Mouse (Mus musculus) embryonic facial prominence, embryonic 10.5 days (tissue): ENCODE data around the gene Vps41. TPM values are rescaled to one million over a fixed set of nuclear protein-coding genes. Genes with fewer than 3 reads are reported as not detected.

Source experiments
- DNase-seq: peaks from one replicate; pipeline ENCODE4 v3.0.0-alpha.2; 2017; ENCODE audit warnings: low spot score
- H3K27ac ChIP-seq: fragments of 300-500 bp; sonication (generic); replicated peaks from 2 replicates; pipeline ENCODE4 v1.5.1; 2016; ENCODE audit warnings: mild to moderate bottlenecking
- H3K27me3 ChIP-seq: fragments of 300-500 bp; sonication (generic); replicated peaks from 2 replicates; pipeline ENCODE4 v1.6.1; 2016; ENCODE audit warnings: low read depth, mild to moderate bottlenecking; ENCODE audit not compliant: poor library complexity, severe bottlenecking
- H3K36me3 ChIP-seq: fragments of 300-500 bp; sonication (generic); replicated peaks from 2 replicates; pipeline ENCODE4 v1.6.1; 2016; ENCODE audit warnings: mild to moderate bottlenecking, moderate library complexity
- H3K4me1 ChIP-seq: fragments of 300-500 bp; sonication (generic); 2 replicates; pipeline ENCODE4 v1.6.1; 2016
- H3K4me3 ChIP-seq: fragments of 300-500 bp; sonication (generic); 2 replicates; pipeline ENCODE4 v1.5.1; 2016; ENCODE audit warnings: mild to moderate bottlenecking, moderate library complexity
- H3K9me3 ChIP-seq: fragments of 300-500 bp; sonication (generic); 2 replicates; pipeline ENCODE4 v1.6.1; 2016; ENCODE audit warnings: mild to moderate bottlenecking
- WGBS: fragments of 180-500 bp; shearing (Covaris S2); methylation state at CpG from one replicate; pipeline ENCODE4 v1.1.7; 2016; 5-methylcytosine and 5-hydroxymethylcytosine counted together
- polyA plus RNA-seq: library from polyadenylated mRNA; unstranded; fragments of >200 nt; fragmentation: Nextera tagmentation; extraction: Ambion mirVana; gene quantifications from 2 replicates; pipeline ENCODE4 v1.2.1, GENCODE M21; 2016

Gene Vps41
- polyA plus RNA-seq, 1 experiment from 2014 or later = 64.0 TPM

GRCm38 (mm10) chr13:18768495-18768894 is 51.4 kb downstream of the Vps41 start:
- 58% methylated on average over 3 of the region's 3 CpGs for WGBS
- H3K4me3 ChIP-seq = no peak overlapping the region
- DNase-seq = no peak
- no peaks in the 10 kb centered on the region for H3K9me3 ChIP-seq
- no peak overlapping the region for H3K27ac ChIP-seq
- H3K4me1 ChIP-seq = peaks cover 21% of the 10 kb centered on the region
- no peaks in the 10 kb centered on the region for H3K36me3 ChIP-seq
- H3K27me3 ChIP-seq = no peaks in the 10 kb centered on the region

- peaks cover 2% of the 10 kb centered on the region for H3K4me1 ChIP-seq
- 94% methylated on average over 8 of the region's 8 CpGs for WGBS
- H3K4me3 ChIP-seq = no peak overlapping the region
- no peaks in the 10 kb centered on the region for H3K36me3 ChIP-seq
- H3K9me3 ChIP-seq = no peaks in the 10 kb centered on the region
- no peak for DNase-seq
- no peaks in the 10 kb centered on the region for H3K27me3 ChIP-seq
- H3K27ac ChIP-seq = no peak overlapping the region
Observed at GRCm38 (mm10) chr13:18773437-18774198, 56.5 kb downstream of the Vps41 start.

- no peaks in the 10 kb centered on the region for H3K36me3 ChIP-seq
- 88% methylated on average over 2 of the region's 2 CpGs for WGBS
- DNase-seq = no peak
- no peaks in the 10 kb centered on the region for H3K27me3 ChIP-seq
- H3K9me3 ChIP-seq = no peaks in the 10 kb centered on the region
- no peaks in the 10 kb centered on the region for H3K4me1 ChIP-seq
- no peak overlapping the region for H3K4me3 ChIP-seq
- H3K27ac ChIP-seq = no peak overlapping the region
Observed at GRCm38 (mm10) chr13:18781250-18781649, 64.2 kb downstream of the Vps41 start.

- Histone ChIP-seq H3K27me3 (no peaks in the 10 kb centered on the region), H3K27ac (no peak overlapping the region), H3K4me1 (no peaks in the 10 kb centered on the region), H3K4me3 (no peak overlapping the region), H3K36me3 (no peaks in the 10 kb centered on the region), H3K9me3 (no peaks in the 10 kb centered on the region)
- 74% methylated on average over 1 of the region's 1 CpGs for WGBS
- no peak for DNase-seq
Observed at GRCm38 (mm10) chr13:18785702-18786101, 68.6 kb downstream of the Vps41 start.

- Histone ChIP-seq H3K4me3 (no peak overlapping the region), H3K27me3 (no peaks in the 10 kb centered on the region), H3K36me3 (no peaks in the 10 kb centered on the region), H3K27ac (no peak overlapping the region), H3K9me3 (no peaks in the 10 kb centered on the region), H3K4me1 (no peaks in the 10 kb centered on the region)
- no peak for DNase-seq
- WGBS = 93% methylated on average over 4 of the region's 4 CpGs
Observed at GRCm38 (mm10) chr13:18788040-18788439, 71.0 kb downstream of the Vps41 start.

GRCm38 (mm10) chr13:18788689-18789088 is 71.6 kb downstream of the Vps41 start:
- Histone ChIP-seq H3K9me3 (no peaks in the 10 kb centered on the region), H3K27ac (no peak overlapping the region), H3K36me3 (no peaks in the 10 kb centered on the region), H3K27me3 (no peaks in the 10 kb centered on the region), H3K4me1 (no peaks in the 10 kb centered on the region), H3K4me3 (no peak overlapping the region)
- 61% methylated on average over 2 of the region's 2 CpGs for WGBS
- no peak for DNase-seq

GRCm38 (mm10) chr13:18789662-18790061 is 72.6 kb downstream of the Vps41 start:
- 90% methylated on average over 4 of the region's 4 CpGs for WGBS
- no peak for DNase-seq
- H3K9me3 ChIP-seq = no peaks in the 10 kb centered on the region
- no peaks in the 10 kb centered on the region for H3K4me1 ChIP-seq
- no peak overlapping the region for H3K4me3 ChIP-seq
- H3K36me3 ChIP-seq = no peaks in the 10 kb centered on the region
- H3K27me3 ChIP-seq = no peaks in the 10 kb centered on the region
- no peak overlapping the region for H3K27ac ChIP-seq

- no peaks in the 10 kb centered on the region for H3K27me3 ChIP-seq
- H3K36me3 ChIP-seq = no peaks in the 10 kb centered on the region
- H3K9me3 ChIP-seq = no peaks in the 10 kb centered on the region
- H3K27ac ChIP-seq = no peak overlapping the region
- no peak for DNase-seq
- WGBS = 86% methylated on average over 6 of the region's 6 CpGs
- no peak overlapping the region for H3K4me3 ChIP-seq
- no peaks in the 10 kb centered on the region for H3K4me1 ChIP-seq
Observed at GRCm38 (mm10) chr13:18790086-18790485, 73.0 kb downstream of the Vps41 start.

- Histone ChIP-seq H3K4me3 (no peak overlapping the region), H3K27ac (no peak overlapping the region), H3K9me3 (no peaks in the 10 kb centered on the region), H3K4me1 (no peaks in the 10 kb centered on the region), H3K27me3 (no peaks in the 10 kb centered on the region), H3K36me3 (no peaks in the 10 kb centered on the region)
- WGBS = 70% methylated on average over 4 of the region's 4 CpGs
- no peak for DNase-seq
Observed at GRCm38 (mm10) chr13:18791314-18791713, 74.2 kb downstream of the Vps41 start.

GRCm38 (mm10) chr13:18791724-18792123 is 74.6 kb downstream of the Vps41 start:
- Histone ChIP-seq H3K9me3 (no peaks in the 10 kb centered on the region), H3K27me3 (no peaks in the 10 kb centered on the region), H3K27ac (no peak overlapping the region), H3K36me3 (no peaks in the 10 kb centered on the region), H3K4me1 (no peaks in the 10 kb centered on the region), H3K4me3 (no peak overlapping the region)
- 92% methylated on average over 2 of the region's 2 CpGs for WGBS
- no peak for DNase-seq

- Histone ChIP-seq H3K9me3 (no peaks in the 10 kb centered on the region), H3K36me3 (no peaks in the 10 kb centered on the region), H3K4me1 (no peaks in the 10 kb centered on the region), H3K4me3 (no peak overlapping the region), H3K27ac (no peak overlapping the region), H3K27me3 (no peaks in the 10 kb centered on the region)
- DNase-seq = no peak
- 83% methylated on average over 3 of the region's 3 CpGs for WGBS
Observed at GRCm38 (mm10) chr13:18794454-18794853, 77.4 kb downstream of the Vps41 start.

GRCm38 (mm10) chr13:18797555-18797954 is 80.5 kb downstream of the Vps41 start:
- WGBS = 88% methylated on average over 5 of the region's 5 CpGs
- Histone ChIP-seq H3K27ac (no peak overlapping the region), H3K27me3 (no peaks in the 10 kb centered on the region), H3K4me1 (peaks cover 6% of the 10 kb centered on the region; the same call in 1 of the 2 replicates), H3K36me3 (no peaks in the 10 kb centered on the region), H3K9me3 (no peaks in the 10 kb centered on the region), H3K4me3 (no peak overlapping the region)
- DNase-seq = no peak

GRCm38 (mm10) chr13:18800434-18800833 is 83.3 kb downstream of the Vps41 start:
- Histone ChIP-seq H3K36me3 (no peaks in the 10 kb centered on the region), H3K4me3 (no peak overlapping the region), H3K4me1 (peaks cover 6% of the 10 kb centered on the region; the same call in 1 of the 2 replicates), H3K9me3 (no peaks in the 10 kb centered on the region), H3K27me3 (no peaks in the 10 kb centered on the region), H3K27ac (no peak overlapping the region)
- 71% methylated on average over 3 of the region's 3 CpGs for WGBS
- no peak for DNase-seq
